Mouse (Mus musculus) frontal cortex, adult (tissue): ENCODE measurements around the gene Btnl1.

ENCODE experiments used
- ATAC-seq: cut with Nextera tagmentation; 2 replicates; pipeline ENCODE4 v1.9.2; 2017; ENCODE audit warnings: mild to moderate bottlenecking, moderate library complexity, mixed read lengths; ENCODE audit not compliant: low TSS enrichment

The Btnl1 gene

DNA sequence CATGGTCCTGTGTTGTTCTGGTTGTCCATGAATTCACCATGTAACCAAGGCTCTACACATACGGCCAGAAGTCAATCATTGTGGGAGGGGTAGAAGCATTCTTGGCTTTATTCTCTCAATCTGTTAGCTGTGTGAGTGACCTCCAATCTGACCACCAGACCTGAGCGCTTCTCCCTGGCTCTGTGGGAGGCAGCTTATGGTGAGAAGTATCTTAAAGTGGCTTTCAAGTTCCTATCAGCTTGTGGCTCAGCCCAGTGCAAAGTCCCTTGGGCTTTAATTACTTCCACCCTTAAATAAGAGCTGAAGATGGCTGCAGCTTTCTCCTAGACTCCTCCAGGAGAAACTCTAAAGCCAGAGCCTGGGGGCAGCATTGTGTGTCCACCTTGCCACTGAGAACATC is at the start of gene Btnl1:
Gene Btnl1, plus strand, starts transcription at position 286 of the 400 bp plus-strand sequence.
- no peak for ATAC-seq

DNA sequence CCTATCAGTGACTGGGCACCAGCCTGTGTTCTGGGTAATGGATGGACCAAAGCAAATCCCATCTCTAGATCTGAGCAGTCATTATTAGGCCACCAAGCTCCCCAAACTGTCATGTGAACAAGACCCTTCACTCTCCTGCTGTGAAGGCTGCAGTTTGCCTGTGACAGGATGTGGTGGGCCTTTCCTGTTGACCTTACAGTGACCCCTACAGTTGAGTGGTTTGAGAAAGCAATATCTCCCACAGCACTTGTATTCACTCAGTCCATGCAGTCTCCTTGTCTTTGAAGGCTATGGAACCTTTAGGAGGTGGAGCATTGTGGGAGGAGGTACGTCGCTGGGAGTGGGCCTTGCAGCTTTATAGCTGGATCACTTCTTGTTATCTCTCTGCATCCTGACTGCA is 47.1 kb upstream of the Btnl1 start:
- no peak for ATAC-seq

DNA sequence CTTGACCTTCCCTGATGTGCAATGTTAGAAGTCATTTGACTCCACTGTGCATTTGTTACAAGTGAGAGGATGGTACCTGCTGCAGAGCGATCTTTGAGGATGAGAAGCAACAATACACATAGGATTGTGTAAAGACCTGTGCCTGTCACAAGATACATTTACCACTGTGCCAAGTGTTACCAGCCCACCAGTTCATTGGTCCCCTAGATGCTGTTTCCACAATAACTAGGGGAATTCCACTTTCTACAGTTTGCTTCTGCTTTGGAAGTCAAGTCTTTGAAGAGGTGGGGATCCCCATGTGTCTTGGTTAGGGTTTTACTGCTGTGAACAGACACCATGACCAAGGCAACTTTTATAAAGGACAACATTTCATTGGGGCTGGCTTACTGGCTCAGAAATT is 45.7 kb upstream of the Btnl1 start:
- no peak for ATAC-seq

DNA sequence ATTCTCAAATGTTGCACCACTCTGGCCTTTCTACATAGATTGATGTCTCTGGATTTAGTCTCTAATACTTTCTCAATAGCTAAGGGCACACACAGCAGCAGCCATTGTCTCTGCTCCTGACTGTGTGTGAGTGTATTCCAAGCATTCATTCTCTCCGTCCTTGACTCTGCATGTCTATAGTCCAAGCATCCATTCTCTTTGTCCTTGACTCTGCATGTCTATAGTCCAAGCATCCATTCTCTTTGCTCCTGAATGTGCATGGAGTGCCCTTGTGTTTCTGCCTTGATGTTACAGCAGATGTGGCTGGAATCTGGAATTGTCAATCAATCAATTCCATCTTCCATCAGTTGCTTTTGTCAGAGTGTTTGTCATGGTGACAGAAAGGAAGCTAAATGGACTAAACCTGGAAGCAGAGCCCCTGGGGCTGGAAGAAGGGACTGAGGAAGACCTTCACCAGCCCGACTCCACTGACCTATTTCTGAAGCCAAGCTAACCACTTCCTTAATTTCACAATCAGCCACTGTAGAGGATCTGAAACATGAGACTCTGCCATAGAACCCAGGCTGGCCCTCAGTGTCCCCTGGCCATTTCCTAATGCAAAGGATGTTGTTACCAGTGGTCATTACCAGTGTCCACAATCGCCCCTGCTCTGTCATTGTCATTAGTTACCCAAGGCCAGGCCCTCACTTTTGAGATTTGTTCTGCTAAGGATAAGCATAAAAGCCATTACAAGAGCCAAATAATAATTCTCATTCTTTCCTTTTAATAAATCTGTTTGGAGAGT is 36.1 kb upstream of the Btnl1 start:
- ATAC-seq = no peak

DNA sequence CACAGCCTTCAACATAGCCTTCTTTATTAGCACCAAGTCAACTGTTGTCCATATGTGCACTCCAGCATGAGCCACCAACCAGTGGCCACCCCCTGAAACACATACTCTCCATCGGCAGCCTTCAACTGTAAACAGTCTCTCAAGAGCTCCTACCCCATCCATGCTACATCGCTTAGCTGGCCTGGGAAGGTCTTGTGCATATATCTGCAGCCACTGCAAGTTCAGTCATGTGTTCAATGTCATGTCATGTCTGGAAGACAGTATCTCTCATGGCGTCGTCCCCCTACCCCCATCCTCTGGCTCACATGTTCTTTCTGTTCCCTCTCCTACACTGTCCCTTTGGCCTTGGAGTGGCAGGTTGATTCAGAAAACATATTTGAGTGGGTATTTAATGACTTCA is 32.0 kb upstream of the Btnl1 start:
- no peak for ATAC-seq

DNA sequence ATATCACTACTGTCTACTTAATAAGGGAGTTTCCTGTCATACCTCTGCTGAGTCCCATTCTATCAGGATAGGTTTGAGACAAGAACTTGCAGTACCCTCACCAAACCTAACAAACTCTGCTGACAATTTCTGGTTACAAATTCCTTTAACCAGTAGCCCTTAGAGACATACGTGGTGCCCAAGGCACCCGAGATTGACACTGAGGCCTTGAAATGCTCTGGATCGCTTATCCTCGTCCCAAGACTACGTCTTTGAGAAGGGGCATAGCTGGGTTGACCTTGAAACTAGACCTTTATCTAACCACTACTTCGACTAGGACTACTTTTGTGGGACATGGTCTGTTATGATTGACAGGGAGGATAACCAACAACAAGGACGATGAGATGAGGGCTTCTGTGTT is 31.4 kb upstream of the Btnl1 start:
- no peak for ATAC-seq

DNA sequence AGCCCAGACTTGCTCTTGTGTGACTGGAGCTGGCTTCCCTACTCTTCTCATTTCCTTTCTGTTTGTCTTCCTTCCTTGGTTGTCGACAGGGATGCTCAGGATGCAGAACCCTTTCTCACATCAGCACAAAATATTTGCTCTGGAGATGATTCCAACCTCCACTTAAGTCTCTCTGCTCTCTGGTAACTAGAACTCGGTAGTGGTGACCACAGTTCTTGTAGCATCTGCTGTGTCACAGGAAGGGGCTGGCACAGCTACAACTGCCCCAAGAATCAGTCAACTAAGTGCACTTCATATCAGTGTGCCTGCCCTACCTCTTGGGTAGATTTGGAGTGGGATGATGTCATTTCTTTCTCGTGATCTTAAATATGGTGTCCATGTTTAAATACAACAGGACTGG is 30.9 kb upstream of the Btnl1 start:
- no peak for ATAC-seq

DNA sequence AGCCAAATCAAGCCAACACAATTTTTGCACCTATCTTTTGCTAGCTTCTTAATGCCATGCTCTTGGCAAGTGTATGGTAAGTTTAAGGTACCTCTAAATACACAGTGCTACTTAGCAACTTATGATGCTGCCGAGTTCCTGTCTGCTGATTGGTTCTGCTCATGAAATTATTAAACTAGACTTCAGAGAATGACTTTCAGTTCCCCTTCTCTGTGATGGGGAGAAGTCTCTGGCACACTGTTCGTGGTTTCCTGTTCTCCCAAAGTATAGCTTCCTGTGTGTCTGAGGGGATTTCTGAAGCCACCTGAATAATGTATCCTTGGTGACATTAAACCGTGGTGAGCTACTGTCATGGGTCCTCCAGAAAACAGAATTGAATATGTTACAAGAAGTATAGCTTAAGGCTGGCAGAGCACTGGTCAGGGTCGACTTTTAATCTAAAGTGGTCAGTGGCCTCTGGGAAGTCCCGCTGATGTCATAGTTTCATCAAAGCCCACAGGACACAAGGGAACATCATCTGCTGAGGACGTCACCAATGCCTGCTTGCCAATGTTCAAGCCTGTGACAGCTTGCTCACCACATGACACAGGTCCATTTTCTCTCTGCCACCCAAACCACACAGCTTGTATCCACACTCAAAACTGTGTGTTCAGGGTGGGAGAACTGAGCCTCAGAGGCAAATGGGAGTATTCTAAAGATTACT is 29.2 kb upstream of the Btnl1 start:
- ATAC-seq = no peak

DNA sequence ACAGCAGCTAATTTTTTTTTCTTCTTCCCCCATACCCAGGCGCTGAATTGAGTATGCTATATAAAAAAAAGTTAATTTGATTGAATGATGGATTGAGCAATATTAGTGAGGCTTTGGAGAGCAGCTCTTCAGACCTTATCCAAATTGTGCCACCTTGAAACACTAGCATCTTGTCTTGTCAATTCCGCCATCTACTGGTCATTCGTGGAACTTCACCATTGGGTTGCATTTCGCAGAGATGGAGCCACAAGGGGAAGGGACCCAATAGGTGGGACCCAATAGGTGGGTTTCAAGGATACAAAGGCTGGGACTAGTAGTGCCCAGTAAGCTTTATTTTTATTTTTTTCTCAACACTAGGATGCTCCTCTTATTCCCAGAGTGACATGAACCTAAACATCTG is 27.5 kb upstream of the Btnl1 start:
- ATAC-seq = no peak

DNA sequence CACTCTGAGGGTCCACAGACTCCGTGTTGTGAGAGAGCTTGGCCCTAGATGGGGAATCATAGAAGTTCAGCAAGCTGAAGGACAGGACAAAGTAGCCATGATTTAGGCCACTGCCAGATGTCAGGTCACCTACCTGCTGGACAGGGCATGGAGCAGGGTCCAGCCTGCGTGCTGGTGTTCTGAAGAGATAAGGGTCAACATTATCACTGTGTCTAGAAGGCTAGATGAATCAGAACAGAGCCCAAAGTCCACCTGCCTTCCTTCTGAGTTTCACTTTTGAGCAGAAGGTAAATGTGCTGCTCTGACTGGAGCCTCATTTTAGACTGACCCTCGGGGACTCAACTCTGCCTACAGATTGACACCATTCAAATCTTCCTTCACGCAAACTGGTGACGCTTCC is 22.4 kb upstream of the Btnl1 start, which contains the start of gene Btnl2:
Gene Btnl2, plus strand, starts transcription at position 284 of the 400 bp plus-strand sequence.
- ATAC-seq = no peak

DNA sequence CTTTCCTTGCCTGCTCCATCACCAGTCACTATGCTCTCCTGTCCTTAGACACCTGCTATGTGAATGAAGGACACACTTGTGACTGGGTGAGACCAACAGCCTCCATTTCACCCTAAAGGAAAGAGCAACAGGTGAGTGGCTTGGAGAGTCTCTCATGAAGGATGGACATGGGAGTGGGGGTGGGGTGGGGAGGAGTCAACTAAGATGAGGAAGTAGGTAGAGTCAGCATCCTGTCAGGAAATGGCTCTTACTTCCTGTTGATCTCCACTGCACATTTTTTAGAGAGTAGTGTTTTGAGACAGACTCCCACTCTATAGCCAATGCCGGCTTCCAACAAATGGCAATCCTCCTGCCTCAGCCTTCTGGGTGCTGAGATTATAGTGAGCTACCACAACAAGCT is 22.0 kb upstream of the Btnl1 start:
- ATAC-seq = no peak

DNA sequence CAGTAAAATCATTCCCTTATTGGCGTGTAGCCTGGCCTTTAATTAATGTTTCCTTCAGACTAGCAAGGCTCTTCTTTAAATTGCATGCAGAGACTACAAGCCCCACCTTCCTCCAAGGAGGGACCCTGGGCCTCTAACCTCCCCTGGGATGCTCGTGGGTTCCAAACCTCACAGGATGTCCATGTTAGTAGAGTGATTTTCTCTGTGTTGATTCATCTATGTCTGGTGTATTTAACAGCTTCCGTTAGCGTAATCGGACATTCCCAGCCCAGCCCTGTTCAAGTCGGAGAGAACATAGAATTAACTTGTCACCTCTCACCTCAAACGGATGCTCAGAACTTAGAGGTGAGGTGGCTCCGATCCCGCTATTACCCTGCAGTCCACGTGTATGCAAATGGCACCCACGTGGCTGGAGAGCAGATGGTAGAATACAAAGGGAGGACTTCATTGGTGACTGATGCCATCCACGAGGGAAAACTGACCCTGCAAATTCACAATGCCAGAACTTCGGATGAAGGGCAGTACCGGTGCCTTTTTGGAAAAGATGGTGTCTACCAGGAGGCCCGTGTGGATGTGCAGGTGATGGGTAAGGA is 13.9 kb upstream of the Btnl1 start:
- no peak for ATAC-seq

DNA sequence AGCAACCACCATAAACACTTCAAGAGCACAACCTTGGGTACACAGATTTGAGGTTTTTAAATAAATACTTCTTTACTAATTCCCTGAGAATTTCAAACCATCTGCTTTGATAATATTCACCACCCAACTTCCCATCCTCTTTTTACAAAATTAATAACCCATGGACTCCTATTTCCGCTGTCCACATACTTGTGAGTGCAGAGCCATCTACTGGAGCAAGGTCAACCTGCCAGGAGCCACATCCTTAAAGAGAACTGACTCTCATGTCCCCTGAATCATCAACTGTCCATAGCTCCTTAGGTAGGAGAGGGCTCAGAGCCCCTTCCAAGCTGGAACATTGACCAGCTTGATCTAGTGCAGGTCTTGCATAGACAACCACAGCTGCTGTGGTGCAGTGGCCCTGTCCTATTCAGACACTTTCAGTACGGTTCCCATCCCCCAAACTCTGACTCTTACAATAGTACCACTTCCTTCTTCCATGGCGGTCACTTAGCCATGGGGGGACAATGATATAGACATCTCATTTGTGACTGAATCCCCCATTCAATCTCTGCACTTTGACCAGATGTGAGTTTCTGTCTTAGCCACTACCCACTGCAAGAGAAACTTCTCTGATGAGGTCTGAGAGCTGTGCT is 13.1 kb upstream of the Btnl1 start:
- ATAC-seq = no peak

DNA sequence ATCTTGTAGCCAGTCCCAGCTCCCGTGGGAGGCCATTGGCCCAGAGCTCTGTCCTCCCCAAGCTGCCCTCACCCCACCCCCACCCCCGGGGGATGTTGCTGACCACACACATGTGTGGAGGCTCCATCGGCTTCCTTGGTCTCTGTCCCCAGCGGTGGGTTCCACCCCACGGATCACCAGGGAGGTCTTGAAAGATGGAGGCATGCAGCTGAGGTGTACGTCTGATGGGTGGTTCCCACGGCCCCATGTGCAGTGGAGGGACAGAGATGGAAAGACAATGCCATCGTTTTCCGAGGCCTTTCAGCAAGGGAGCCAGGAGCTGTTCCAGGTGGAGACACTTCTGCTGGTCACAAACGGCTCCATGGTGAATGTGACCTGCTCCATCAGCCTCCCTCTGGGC is 11.9 kb upstream of the Btnl1 start:
- ATAC-seq = no peak

DNA sequence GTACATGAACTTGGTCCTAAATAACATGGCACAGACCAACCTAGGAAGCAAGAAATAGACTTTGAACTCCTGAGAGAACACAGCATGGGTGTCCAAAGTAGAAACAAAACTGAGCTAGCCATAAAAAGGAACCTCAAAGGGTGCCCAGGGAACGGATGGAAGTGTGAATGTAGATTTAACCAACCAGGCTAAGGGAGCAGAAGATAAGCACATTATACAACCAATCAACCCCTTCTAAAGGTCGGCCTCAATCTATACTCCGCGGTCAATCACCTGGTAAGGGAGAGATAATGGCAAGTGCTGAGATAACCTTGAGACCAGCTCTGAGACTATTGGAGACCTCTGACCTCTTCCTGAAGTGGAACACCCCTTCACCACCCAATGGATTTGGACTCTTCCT is 6.4 kb upstream of the Btnl1 start:
- ATAC-seq = no peak

DNA sequence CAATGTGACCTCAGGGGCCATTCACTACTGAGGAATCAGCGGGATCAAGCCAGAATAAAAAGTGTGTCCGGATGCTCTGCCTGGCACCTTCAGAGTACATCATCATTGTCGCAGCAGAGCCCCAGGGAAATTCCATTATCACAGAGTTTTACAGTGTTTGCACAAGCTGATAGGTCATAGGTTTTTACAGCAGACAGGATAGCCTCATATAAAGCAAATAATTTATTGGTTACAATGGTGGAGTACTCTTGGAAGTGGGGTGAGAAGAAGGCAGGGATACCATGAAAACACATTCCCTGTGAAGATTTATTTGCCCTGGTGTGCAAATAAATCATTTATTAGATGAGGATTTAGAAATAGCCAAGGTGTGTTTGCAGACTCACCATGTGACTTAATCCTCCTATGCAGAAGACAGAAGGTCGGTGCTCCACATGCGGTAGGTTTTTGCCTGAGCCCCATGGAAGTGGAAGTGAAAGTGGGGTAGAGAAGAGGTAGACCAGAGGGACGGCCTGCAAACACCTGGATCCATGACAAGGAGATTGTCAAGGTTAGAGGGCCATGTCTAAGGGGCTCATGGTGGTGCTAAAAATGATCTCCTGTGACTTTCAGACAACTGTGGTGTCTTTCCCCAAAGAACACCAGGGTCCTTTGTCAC is 3.8 kb upstream of the Btnl1 start:
- ATAC-seq = no peak

DNA sequence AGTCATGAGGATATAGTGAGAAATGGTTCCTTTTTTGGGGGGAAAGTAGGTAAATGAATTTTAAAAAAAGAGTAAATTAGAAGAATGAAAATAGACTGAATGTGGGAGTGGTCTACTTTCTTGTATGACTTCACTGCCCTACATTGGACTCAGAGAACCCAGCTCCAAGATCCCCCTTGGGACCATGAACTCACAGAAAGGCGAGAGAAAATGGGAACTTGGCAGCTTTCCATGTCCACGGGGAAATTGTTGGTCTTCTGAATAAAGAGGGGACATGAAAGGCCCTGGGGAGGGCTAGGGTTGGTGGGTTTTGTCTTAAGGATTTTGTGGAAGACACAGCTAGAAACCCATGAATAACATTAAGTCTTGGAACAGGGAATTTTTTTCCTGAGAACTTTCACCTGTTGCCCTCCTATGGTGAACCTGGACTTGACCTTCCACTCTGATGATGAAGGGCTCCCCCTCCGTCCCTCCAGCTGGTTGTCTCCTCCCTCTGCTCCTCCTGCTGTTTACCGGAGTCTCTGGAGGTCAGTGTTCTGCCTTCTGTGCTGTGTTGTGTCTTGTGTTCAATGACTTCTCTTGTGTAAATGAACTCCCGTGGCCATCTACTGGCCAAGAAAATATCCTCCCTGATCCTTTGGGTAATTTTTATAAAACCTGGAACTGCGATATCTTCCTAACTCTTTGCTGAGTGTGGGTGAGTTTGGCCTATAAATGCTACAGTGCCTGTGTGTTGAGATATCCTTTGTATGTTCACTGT is 698 bp downstream of the Btnl1 start:
- no peak for ATAC-seq

DNA sequence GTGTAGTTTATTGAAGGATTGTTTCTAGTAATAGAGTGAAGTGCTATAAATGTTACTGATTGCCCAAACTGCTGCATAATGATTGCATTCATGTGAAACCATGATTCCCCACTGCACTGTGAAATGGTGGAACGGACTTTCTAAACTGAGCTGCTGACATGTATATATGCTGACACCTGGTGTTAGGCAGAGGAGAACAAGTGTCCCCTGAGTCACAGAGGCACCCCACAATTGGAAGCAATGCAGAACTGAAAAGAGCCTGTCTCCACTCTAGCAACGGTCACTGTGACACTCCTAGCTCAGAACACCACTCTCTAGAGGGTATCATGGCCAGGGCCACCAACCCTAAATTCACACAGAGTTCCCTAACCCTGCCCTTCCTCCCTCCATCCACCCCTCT is 1.8 kb downstream of the Btnl1 start:
- ATAC-seq = no peak

DNA sequence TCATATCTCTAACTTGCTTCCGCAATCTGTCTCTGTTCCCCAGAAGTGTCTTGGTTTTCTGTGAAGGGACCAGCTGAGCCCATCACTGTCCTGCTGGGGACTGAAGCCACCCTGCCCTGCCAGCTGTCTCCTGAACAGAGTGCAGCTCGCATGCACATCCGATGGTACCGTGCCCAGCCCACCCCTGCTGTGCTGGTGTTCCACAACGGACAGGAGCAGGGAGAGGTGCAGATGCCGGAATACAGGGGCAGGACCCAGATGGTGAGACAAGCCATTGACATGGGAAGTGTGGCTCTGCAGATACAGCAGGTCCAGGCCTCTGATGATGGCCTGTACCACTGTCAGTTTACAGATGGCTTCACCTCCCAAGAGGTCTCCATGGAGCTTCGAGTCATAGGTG is 2.5 kb downstream of the Btnl1 start:
- no peak for ATAC-seq

DNA sequence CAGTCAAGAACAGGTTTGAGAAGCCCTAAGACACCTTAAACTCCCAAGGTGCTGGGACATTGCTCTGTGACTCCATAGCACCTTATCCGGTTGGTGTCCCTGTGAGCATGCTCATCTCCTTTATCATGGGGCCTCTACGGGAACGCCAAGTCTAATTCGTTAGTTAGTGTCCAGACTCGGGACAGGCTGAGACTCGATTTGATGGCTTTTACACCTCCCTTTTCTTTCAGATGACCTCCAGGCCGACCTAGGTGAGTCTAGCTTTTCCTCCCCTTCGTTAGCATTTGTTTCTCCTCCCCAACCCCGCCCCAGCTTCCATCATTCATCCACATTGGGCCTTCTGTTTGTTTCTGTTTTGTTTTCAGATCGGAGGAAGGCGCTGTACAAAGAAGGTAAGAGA is 4.9 kb downstream of the Btnl1 start:
- no peak for ATAC-seq

DNA sequence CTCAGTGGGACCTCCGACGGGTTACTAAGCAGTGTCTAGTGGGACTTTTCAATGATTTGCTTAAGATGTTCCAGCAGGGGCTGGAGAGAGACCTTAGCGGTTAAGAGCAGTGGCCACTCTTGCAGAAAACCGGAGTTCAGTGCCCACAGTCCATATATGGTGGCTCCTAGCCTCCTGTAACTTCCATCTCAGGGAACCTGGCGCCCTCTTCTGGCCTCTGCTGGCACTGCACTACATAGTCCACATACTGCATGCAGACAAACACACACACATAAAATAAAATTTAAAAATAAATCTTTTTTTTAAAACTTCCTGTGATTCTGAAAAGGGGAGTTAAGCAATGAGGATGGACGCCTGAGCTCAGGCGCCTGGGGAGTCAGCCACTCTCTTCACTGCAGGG is 6.3 kb downstream of the Btnl1 start:
- no peak for ATAC-seq
